In genomic region chr12:84858149-84859113, GRCm38 (mm10) we compare ENCODE assay signal across 14 mouse cellular contexts. TPM values are rescaled to one million over a fixed set of nuclear protein-coding genes. Genes with fewer than 3 reads are reported as not detected.
DNase-seq lines count a peak whose midpoint lies in the region; ATAC-seq and TF ChIP-seq lines count a peak whose summit lies in the region.
"Had no signal": no experiment of that assay in that cellular context is flagged by ENCODE, and none has a peak within 500 bp of the region (broad histone marks: within the 10 kb centered on the region; RNA-seq: fewer than 3 reads in every experiment).

No protein-coding gene starts in this region.

- H3K9me3 ChIP-seq in kidney, embryonic 14.5 days (ENCODE audit: control insufficient read depth, low read length), result no peaks in the 10 kb centered on the region
- H3K9me3 ChIP-seq in midbrain, embryonic 11.5 days (ENCODE audit: control insufficient read depth, low read length), result no peaks in the 10 kb centered on the region
- H3K9me3 ChIP-seq in midbrain, embryonic 15.5 days, result no peaks in the 10 kb centered on the region
- no peaks in the 10 kb centered on the region for H3K9me3 ChIP-seq in embryonic facial prominence, embryonic 13.5 days
- H3K9me3 ChIP-seq in stomach, postnatal 0 days (ENCODE audit: control insufficient read depth, low read length), result no peaks in the 10 kb centered on the region
- H3K9me3 ChIP-seq: forebrain, embryonic 10.5 days; heart, embryonic 13.5 days had no signal

- no peak for TF ChIP-seq POLR2A in thymus, adult 2 months (IDR thresholded peaks at IDR 0.05; ENCODE audit: control insufficient read depth, extremely low read depth, insufficient read depth, low read length, poor library complexity)

- H3K27me3 ChIP-seq in kidney, embryonic 14.5 days (ENCODE audit: control insufficient read depth, insufficient read depth, low read length), result no peaks in the 10 kb centered on the region
- no peaks in the 10 kb centered on the region for H3K27me3 ChIP-seq in midbrain, embryonic 11.5 days (ENCODE audit: control insufficient read depth, insufficient read depth, low read length)
- no peaks in the 10 kb centered on the region for H3K27me3 ChIP-seq in midbrain, embryonic 15.5 days (replicated peaks)
- H3K27me3 ChIP-seq in embryonic facial prominence, embryonic 13.5 days, result no peaks in the 10 kb centered on the region
- no peaks in the 10 kb centered on the region for H3K27me3 ChIP-seq in stomach, postnatal 0 days (ENCODE audit: control insufficient read depth, insufficient read depth, low read length)
- no peaks in the 10 kb centered on the region for H3K27me3 ChIP-seq in thymus, adult 2 months (ENCODE audit: control insufficient read depth, insufficient read depth, low read length)

- no peak overlapping the region for H3K4me3 ChIP-seq in kidney, embryonic 14.5 days (ENCODE audit: low read length)
- no peak overlapping the region for H3K4me3 ChIP-seq in midbrain, embryonic 11.5 days (ENCODE audit: low read depth, low read length)
- H3K4me3 ChIP-seq in midbrain, embryonic 15.5 days, result no peak overlapping the region
- no peak overlapping the region for H3K4me3 ChIP-seq in embryonic facial prominence, embryonic 13.5 days
- H3K4me3 ChIP-seq in stomach, postnatal 0 days (ENCODE audit: low read depth, low read length), result no peak overlapping the region
- no peak overlapping the region for H3K4me3 ChIP-seq in thymus, adult 2 months (ENCODE audit: control insufficient read depth, insufficient read depth, low read length)
- H3K4me3 ChIP-seq: forebrain, embryonic 10.5 days; heart, embryonic 13.5 days had no signal

- no peaks in the 10 kb centered on the region for H3K4me1 ChIP-seq in kidney, embryonic 14.5 days (ENCODE audit: control insufficient read depth, insufficient read depth, low read length)
- no peaks in the 10 kb centered on the region for H3K4me1 ChIP-seq in midbrain, embryonic 11.5 days (ENCODE audit: control insufficient read depth, insufficient read depth, low read length)
- H3K4me1 ChIP-seq in midbrain, embryonic 15.5 days, result no peaks in the 10 kb centered on the region
- peaks cover 9% of the 10 kb centered on the region for H3K4me1 ChIP-seq in embryonic facial prominence, embryonic 13.5 days
- H3K4me1 ChIP-seq in stomach, postnatal 0 days (replicated peaks; ENCODE audit: control insufficient read depth, insufficient read depth), result no peaks in the 10 kb centered on the region
- no peaks in the 10 kb centered on the region for H3K4me1 ChIP-seq in thymus, adult 2 months (replicated peaks; ENCODE audit: control insufficient read depth, insufficient read depth, low read length)
- H3K4me1 ChIP-seq: heart, embryonic 13.5 days had no signal

- no peak overlapping the region for H3K9ac ChIP-seq in kidney, embryonic 14.5 days (ENCODE audit: low read depth, low read length)
- H3K9ac ChIP-seq in midbrain, embryonic 11.5 days (ENCODE audit: low read length), result no peak overlapping the region
- H3K9ac ChIP-seq in midbrain, embryonic 15.5 days, result no peak overlapping the region
- no peak overlapping the region for H3K9ac ChIP-seq in embryonic facial prominence, embryonic 13.5 days
- no peak overlapping the region for H3K9ac ChIP-seq in stomach, postnatal 0 days (ENCODE audit: low read length)
- H3K9ac ChIP-seq: heart, embryonic 13.5 days had no signal

- TF ChIP-seq CTCF in stomach, postnatal 0 days (IDR thresholded peaks at IDR 0.05; ENCODE audit: low read depth), result no peak
- no peak for TF ChIP-seq CTCF in thymus, adult 2 months (IDR thresholded peaks at IDR 0.05; ENCODE audit: borderline replicate concordance, control insufficient read depth, extremely low read depth, insufficient read depth, low read length, poor library complexity)

- DNase-seq in kidney, postnatal 36 days, result no peak
- peak; percentile 77 for DNase-seq in midbrain, embryonic 11.5 days (ENCODE audit: low spot score, missing footprints)
- no peak for DNase-seq in stomach, postnatal 0 days (ENCODE audit: low spot score)
- DNase-seq in thymus, adult 2 months, result no peak
- DNase-seq: adrenal gland, adult 2 months; cerebellum, postnatal 25 days; thymus, postnatal 25 days had no signal

- peak; percentile 78 for ATAC-seq in kidney, embryonic 14.5 days (ENCODE audit: low FRiP score, low TSS enrichment)
- no peak for ATAC-seq in midbrain, embryonic 11.5 days (ENCODE audit: low FRiP score)
- no peak for ATAC-seq in midbrain, embryonic 15.5 days (replicated peaks)
- no peak for ATAC-seq in embryonic facial prominence, embryonic 13.5 days (ENCODE audit: insufficient number of reproducible peaks, insufficient read depth, low FRiP score, low TSS enrichment, low read depth)
- ATAC-seq in stomach, postnatal 0 days (ENCODE audit: low FRiP score, low TSS enrichment), result peak; percentile 43
- ATAC-seq in monocyte, adult 5-6 weeks (replicated peaks; ENCODE audit: insufficient number of reproducible peaks, low FRiP score, low TSS enrichment, poor library complexity, severe bottlenecking), result no peak
- ATAC-seq: hindbrain, embryonic 16.5 days had no signal

- H3K4me2 ChIP-seq in kidney, embryonic 14.5 days (replicated peaks; ENCODE audit: low read depth, low read length), result no peak overlapping the region; the same call in 1 of the 2 replicates
- H3K4me2 ChIP-seq in midbrain, embryonic 11.5 days, result no peak overlapping the region
- no peak overlapping the region for H3K4me2 ChIP-seq in midbrain, embryonic 15.5 days
- H3K4me2 ChIP-seq in embryonic facial prominence, embryonic 13.5 days, result peak overlapping the region; percentile 9; the same call in 1 of the 2 replicates
- no peak overlapping the region for H3K4me2 ChIP-seq in stomach, postnatal 0 days (replicated peaks; ENCODE audit: low read depth)
- H3K4me2 ChIP-seq: heart, embryonic 13.5 days had no signal

- TF ChIP-seq EP300 in stomach, postnatal 0 days (optimal IDR thresholded peaks at IDR 0.05), result no peak

- no peak overlapping the region for H3K27ac ChIP-seq in kidney, embryonic 14.5 days (ENCODE audit: low read depth, low read length)
- no peak overlapping the region for H3K27ac ChIP-seq in midbrain, embryonic 11.5 days (ENCODE audit: low read depth, low read length)
- no peak overlapping the region for H3K27ac ChIP-seq in midbrain, embryonic 15.5 days
- no peak overlapping the region for H3K27ac ChIP-seq in embryonic facial prominence, embryonic 13.5 days
- no peak overlapping the region for H3K27ac ChIP-seq in stomach, postnatal 0 days (replicated peaks)
- no peak overlapping the region for H3K27ac ChIP-seq in thymus, adult 2 months (ENCODE audit: control insufficient read depth, insufficient read depth, low read length)
- H3K27ac ChIP-seq: forebrain, embryonic 10.5 days; heart, embryonic 13.5 days had no signal

- H3K36me3 ChIP-seq in kidney, embryonic 14.5 days (ENCODE audit: control insufficient read depth, insufficient read depth, low read length), result no peaks in the 10 kb centered on the region
- H3K36me3 ChIP-seq in midbrain, embryonic 11.5 days (ENCODE audit: control insufficient read depth, insufficient read depth, low read length), result no peaks in the 10 kb centered on the region
- no peaks in the 10 kb centered on the region for H3K36me3 ChIP-seq in midbrain, embryonic 15.5 days (replicated peaks)
- H3K36me3 ChIP-seq in embryonic facial prominence, embryonic 13.5 days, result no peaks in the 10 kb centered on the region
- no peaks in the 10 kb centered on the region for H3K36me3 ChIP-seq in stomach, postnatal 0 days (ENCODE audit: control insufficient read depth, insufficient read depth, low read length)
- H3K36me3 ChIP-seq in thymus, adult 2 months (ENCODE audit: control insufficient read depth, insufficient read depth, low read length), result no peaks in the 10 kb centered on the region
- H3K36me3 ChIP-seq: forebrain, embryonic 10.5 days; heart, embryonic 13.5 days had no signal

- 33% methylated on average over 17 of the region's 17 CpGs for WGBS in kidney, embryonic 14.5 days
- WGBS in midbrain, embryonic 11.5 days, result 67% methylated on average over 17 of the region's 17 CpGs
- WGBS in midbrain, embryonic 15.5 days, result 67% methylated on average over 17 of the region's 17 CpGs
- 24% methylated on average over 17 of the region's 17 CpGs for WGBS in embryonic facial prominence, embryonic 13.5 days
- WGBS in stomach, postnatal 0 days, result 32% methylated on average over 17 of the region's 17 CpGs
- WGBS in thymus, adult 2 months, result 94% methylated on average over 17 of the region's 17 CpGs

RNA-seq across cellular contexts. Expression of gene Ltbp2, which starts 17.9 kb away (rescaled TPM):
- 0.08 TPM in 1 of 2 replicates, not detected in the other for polyA plus RNA-seq in kidney, embryonic 14.5 days (2014; fragmentation: Nextera tagmentation; extraction: Ambion mirVana)
- 0.05 TPM in 1 of 2 replicates, not detected in the other for polyA plus RNA-seq in midbrain, embryonic 11.5 days (2014; fragmentation: Nextera tagmentation; extraction: Ambion mirVana)
- polyA plus RNA-seq in midbrain, embryonic 15.5 days (2015; fragmentation: Nextera tagmentation; extraction: Ambion mirVana), result 0.25 and 0.32 TPM in 2 replicates
- 1.7 and 4.4 TPM in 2 replicates for polyA plus RNA-seq in embryonic facial prominence, embryonic 13.5 days (2015; fragmentation: Nextera tagmentation; extraction: Ambion mirVana)
- 1.3 and 1.4 TPM in 2 replicates for polyA plus RNA-seq in stomach, postnatal 0 days (2015; fragmentation: Nextera tagmentation; extraction: Ambion mirVana)
- total RNA-seq in monocyte, adult 5-6 weeks (2017), result not detected in 3 replicates
- 14.3 and 15.1 TPM in 2 replicates for polyA plus RNA-seq in thymus, adult 2 months (2012; rRNA removed)

Comparison
In these comparisons a context has a peak if more than half of its experiments do, and no peak if none do; other contexts are left out.
1. ATAC-seq: peak in kidney, embryonic 14.5 days (single experiment) and stomach, postnatal 0 days (single experiment); none in midbrain, embryonic 11.5 days (single experiment), midbrain, embryonic 15.5 days (single experiment), embryonic facial prominence, embryonic 13.5 days (single experiment) and monocyte, adult 5-6 weeks (single experiment).